Comparison of ENCODE assay signal across 17 mouse cellular contexts in genomic region chr14:27253391-27253790, GRCm38 (mm10).
DNase-seq lines count a peak whose midpoint lies in the region; TF ChIP-seq lines count a peak whose summit lies in the region.
"Had no signal": no experiment of that assay in that cellular context is flagged by ENCODE, and none has a peak within 500 bp of the region (broad histone marks: within the 10 kb centered on the region; RNA-seq: fewer than 3 reads in every experiment).

No protein-coding gene starts in this region.

- 90% methylated on average over 5 of the region's 5 CpGs for WGBS in liver, adult 2 months
- 91% methylated on average over 5 of the region's 5 CpGs for WGBS in embryonic facial prominence, embryonic 10.5 days

- no peak for TF ChIP-seq POLR2A in liver, adult 2 months (IDR thresholded peaks at IDR 0.05; ENCODE audit: extremely low read depth, insufficient read depth, low read length)

- no peak overlapping the region for H3K9ac ChIP-seq in liver, adult 2 months (ENCODE audit: low read depth, low read length)
- H3K9ac ChIP-seq: forebrain, embryonic 13.5 days; neural tube, embryonic 13.5 days had no signal

- peaks cover 4% of the 10 kb centered on the region; the same call in 1 of the 2 replicates for H3K79me2 ChIP-seq in liver, adult 2 months (ENCODE audit: control insufficient read depth, insufficient read depth, low read length)

- peak; percentile 25; the same call in 1 of the 2 replicates for TF ChIP-seq CTCF in liver, adult 2 months (IDR thresholded peaks at IDR 0.05; ENCODE audit: low read depth, low read length)

- H3K4me3 ChIP-seq in liver, adult 2 months (ENCODE audit: insufficient read depth, low read depth, low read length) = no peak overlapping the region
- no peak overlapping the region for H3K4me3 ChIP-seq in embryonic facial prominence, embryonic 10.5 days
- H3K4me3 ChIP-seq: forebrain, embryonic 13.5 days; heart, embryonic 10.5 days; megakaryocyte, embryonic 14.5 days; neural tube, embryonic 13.5 days had no signal

- no peaks in the 10 kb centered on the region for H3K27me3 ChIP-seq in liver, adult 2 months (ENCODE audit: control insufficient read depth, insufficient read depth, low read length)
- no peaks in the 10 kb centered on the region for H3K27me3 ChIP-seq in embryonic facial prominence, embryonic 10.5 days (replicated peaks; ENCODE audit: low read depth, poor library complexity, severe bottlenecking)
- H3K27me3 ChIP-seq: forebrain, embryonic 13.5 days; megakaryocyte, embryonic 14.5 days; neural tube, embryonic 13.5 days; Patski had no signal

- no peak overlapping the region for H3K27ac ChIP-seq in liver, adult 2 months (replicated peaks; ENCODE audit: insufficient read depth, low read depth, low read length)
- H3K27ac ChIP-seq in embryonic facial prominence, embryonic 10.5 days (replicated peaks) = no peak overlapping the region
- H3K27ac ChIP-seq: forebrain, embryonic 13.5 days; heart, embryonic 10.5 days; neural tube, embryonic 13.5 days had no signal

- H3K9me3 ChIP-seq in embryonic facial prominence, embryonic 10.5 days = no peaks in the 10 kb centered on the region
- H3K9me3 ChIP-seq: forebrain, embryonic 13.5 days; heart, embryonic 10.5 days; neural tube, embryonic 13.5 days had no signal

- DNase-seq in liver, adult 2 months (ENCODE audit: extremely low read depth, low read depth, low spot score) = no peak
- no peak for DNase-seq in liver
- peak; percentile 45 for DNase-seq in thymus, postnatal 14 days
- DNase-seq in thymus, postnatal 25 days = no peak
- DNase-seq in ZHBTc4 (ENCODE audit: low read depth, low spot score) = peak; percentile 42
- no peak for DNase-seq in embryonic facial prominence, embryonic 10.5 days (ENCODE audit: low spot score)
- DNase-seq in layer of hippocampus, postnatal 36 days = no peak
- DNase-seq: cerebellum, postnatal 14 days; gastrocnemius, postnatal 36 days; heart, postnatal 36 days; kidney, adult 9 months; right cerebral cortex, postnatal 25 days had no signal

- no peaks in the 10 kb centered on the region for H3K4me1 ChIP-seq in liver, adult 2 months (ENCODE audit: control insufficient read depth, insufficient read depth, low read length)
- no peaks in the 10 kb centered on the region for H3K4me1 ChIP-seq in embryonic facial prominence, embryonic 10.5 days
- H3K4me1 ChIP-seq: forebrain, embryonic 13.5 days; neural tube, embryonic 13.5 days had no signal

- no peaks in the 10 kb centered on the region for H3K36me3 ChIP-seq in liver, adult 2 months (ENCODE audit: control insufficient read depth, insufficient read depth, low read length)
- H3K36me3 ChIP-seq in embryonic facial prominence, embryonic 10.5 days (replicated peaks) = no peaks in the 10 kb centered on the region
- H3K36me3 ChIP-seq: heart, embryonic 10.5 days; neural tube, embryonic 13.5 days had no signal

Comparison
In these comparisons a context has a peak if more than half of its experiments do, and no peak if none do; other contexts are left out.
1. DNase-seq: peak in thymus, postnatal 14 days (single experiment) and ZHBTc4 (single experiment); none in liver, adult 2 months (single experiment), liver (single experiment), thymus, postnatal 25 days (single experiment), embryonic facial prominence, embryonic 10.5 days (single experiment) and layer of hippocampus, postnatal 36 days (0 of 2).